Mouse (Mus musculus) megakaryocyte, embryonic 14.5 days (primary cell): ENCODE results near the gene Vars2.

Experiments
- FLI1 ChIP-seq: IDR thresholded peaks from 2 replicates; pipeline ENCODE4 v1.6.1; 2012; ENCODE audit warnings: low read length, inconsistent platforms, mixed read lengths
- GATA1 ChIP-seq: IDR thresholded peaks from 3 replicates; pipeline ENCODE4 v1.6.1; 2012; ENCODE audit warnings: mixed read lengths, low read length, inconsistent platforms, borderline replicate concordance

DNA sequence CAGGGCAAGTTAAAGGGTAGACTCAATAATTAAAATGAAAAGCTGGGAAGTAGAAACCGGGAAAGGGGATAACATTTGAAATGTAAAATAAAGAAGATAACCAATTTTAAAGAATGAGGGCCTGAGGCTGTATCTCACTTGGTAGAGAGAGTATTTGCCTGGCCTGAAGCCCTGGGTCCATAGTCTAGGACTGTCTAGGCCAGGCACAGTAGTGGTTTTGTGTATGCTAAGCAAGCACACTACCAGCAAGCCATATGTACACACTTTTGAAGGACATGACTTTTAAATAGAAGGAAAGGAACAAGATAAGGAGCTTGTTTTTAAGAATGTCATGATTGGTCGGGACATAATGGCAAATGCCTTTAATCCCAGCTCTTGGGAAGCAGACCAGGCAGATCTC, 41.2 kb upstream of the Vars2 start:
- TF ChIP-seq FLI1 (no peak), GATA1 (no peak)
